Mouse (Mus musculus) layer of hippocampus, adult 8-10 months (tissue): ENCODE measurements around the gene Slc6a13. TPM values are rescaled to one million over a fixed set of nuclear protein-coding genes. Genes with fewer than 3 reads are reported as not detected.
A peak's percentile ranks its signal among the peaks of the same experiment; 100 is the strongest.
"Not testable (repeated sequence)": the region's sequence is repeated elsewhere in the genome, so short reads cannot be mapped to it uniquely, and the experiment has no call there.

ENCODE experiments used
- DNase-seq, 2 experiments: peaks; one replicate each; pipeline ENCODE4 v3.0.0; 2022; ENCODE audit warnings: low spot score in 2 of 2
- total RNA-seq, 4 experiments: library from RNA; stranded (reverse); gene quantifications; 2 replicates each; pipeline ENCODE4 v1.2.4; 2022

Slc6a13 gene
- total RNA-seq, 4 experiments from 2014 or later: 10.7 to 18.0 (median 14.9) TPM

DNA sequence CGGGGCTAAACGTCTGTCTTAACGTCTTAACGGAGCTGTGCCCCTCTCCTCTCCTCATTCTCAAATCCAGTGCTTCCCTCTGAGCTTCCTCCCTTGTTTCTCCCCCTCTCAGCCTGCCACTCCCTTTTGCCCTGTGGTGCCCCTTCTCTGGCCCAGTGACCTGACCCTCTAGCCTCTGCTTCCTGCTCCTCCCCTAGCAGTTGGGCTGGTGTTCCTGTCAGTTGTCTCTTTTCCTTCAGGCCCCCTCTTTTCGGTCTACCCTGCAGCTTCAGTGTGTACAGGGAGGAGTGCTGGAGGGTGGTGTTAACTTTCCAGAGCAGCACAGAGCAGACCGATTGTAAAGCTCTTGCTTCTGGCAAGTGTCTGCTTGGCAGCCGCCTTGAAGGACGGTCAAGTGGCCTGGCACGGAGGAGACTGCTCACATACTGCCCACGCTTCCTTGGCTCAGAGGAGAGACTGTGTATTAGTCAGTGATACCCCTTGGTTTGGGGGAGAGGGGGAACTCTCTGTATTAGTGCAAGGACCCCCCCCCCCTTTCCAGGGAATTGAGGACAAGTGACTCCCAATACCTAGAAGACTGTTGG is 26.6 kb downstream of the Slc6a13 start:
- no peak for DNase-seq

GRCm38 (mm10) chr6:121328417-121328884 is 28.4 kb downstream of the Slc6a13 start:
- peak; percentile 19 to 32 for DNase-seq

DNA sequence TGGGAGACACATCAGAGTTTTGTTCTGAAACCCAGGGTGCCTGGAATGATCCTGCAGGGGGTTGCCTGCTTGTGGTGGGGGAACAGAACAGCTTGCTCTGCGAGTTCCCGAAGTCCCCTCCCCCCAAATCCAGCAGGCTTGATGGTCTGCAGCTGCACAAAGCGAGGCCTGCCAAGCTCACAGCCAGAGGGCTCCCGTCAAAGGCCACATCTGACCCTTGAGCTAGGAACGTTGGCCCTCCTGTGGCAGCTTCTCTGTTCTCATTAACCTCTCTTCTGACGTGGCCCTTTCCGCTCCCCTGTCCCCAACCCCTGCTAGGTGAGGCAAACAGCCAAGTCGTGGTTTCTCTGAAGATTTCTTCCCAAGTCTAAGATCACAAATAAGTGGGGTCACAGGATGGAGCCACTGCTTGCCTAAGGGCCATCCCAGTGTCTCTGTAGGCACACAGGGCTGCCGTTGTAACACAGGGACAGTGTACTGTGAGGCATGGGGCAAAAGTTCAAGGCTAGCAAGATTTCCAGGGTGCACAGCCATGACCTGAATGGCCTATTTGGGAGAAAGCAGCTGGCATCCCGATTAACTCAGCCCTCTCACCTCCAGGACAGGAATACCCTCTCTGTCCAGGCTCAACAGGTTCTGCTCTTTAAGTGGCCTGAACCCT is 30.0 kb downstream of the Slc6a13 start:
- DNase-seq: no peak

DNA sequence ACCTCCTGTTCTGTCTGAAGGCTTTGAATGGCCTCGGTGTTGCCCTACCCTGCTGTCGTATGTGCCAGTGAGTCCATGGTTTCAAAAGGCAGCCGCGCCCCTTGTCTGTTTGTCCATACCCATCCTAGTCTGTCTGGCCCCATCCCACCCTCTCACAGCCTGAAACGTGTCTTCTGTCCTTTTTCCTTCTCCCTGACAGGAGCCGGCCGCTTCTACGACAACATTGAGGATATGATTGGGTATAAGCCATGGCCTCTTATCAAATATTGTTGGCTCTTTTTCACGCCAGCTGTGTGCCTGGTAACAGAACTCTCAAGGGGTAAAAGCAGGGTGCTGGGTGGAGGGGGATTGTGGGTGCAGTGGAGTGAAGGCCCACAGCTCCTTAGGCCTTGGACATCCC is 35.8 kb downstream of the Slc6a13 start:
- no peak for DNase-seq

- DNase-seq: no peak
These were observed 36.5 kb downstream of the Slc6a13 start for GRCm38 (mm10) chr6:121336558-121336957.

DNA sequence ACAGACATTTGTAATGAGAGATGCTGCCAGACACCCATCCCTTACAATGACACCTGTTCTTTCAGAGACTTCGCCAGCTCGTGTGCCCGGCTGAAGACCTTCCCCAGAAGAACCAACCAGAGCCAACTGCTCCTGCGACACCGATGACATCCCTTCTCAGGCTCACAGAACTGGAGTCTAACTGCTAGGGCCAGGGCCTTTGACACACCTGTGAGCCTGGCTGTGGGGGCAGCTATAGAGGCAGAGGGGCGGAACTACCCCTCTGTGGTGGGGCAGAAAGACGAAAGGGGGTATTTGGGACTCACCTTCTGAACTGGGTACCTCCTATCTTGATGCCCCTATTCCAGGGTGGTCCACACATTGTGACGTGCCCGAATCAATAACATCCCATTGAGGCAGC is 37.2 kb downstream of the Slc6a13 start:
- DNase-seq: no peak

DNA sequence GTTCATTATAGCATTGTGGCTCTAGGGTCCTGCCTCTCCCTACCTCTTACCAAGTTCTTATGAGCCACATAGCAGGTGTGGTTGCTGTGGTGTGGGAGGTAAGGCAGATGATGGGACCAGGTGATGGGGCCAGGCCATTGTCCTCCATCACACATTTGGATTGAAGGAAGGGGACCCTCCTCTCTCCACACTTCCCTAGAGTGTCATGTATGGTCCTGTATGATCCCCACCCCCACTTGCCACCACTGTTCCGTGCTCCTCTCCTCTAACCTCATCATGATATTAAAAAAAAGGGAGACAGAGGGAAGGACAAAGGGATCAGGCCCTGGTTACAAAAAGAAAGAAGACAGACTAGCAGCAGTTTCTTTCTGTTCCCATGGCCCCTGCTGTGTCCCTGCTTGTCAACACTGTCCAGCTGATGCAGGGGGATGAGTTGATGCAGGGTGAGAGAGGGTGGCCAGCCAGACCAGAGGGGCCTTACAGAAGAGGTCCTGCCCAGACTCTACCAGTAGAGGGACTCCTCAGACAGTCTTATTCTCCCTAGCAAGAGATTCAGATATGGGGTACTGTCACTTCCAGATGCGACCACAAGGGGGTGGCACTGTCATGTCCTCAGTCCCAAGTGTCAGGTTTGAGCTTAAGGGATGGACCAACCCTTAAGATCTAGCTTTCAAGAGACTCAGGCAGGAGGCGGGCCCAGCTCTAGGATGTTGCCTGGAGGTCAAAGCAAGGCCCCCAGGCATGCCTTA is 37.9 kb downstream of the Slc6a13 start:
- DNase-seq: peak; percentile 68 to 90

GRCm38 (mm10) chr6:121338519-121338896 is 38.5 kb downstream of the Slc6a13 start:
- no peak for DNase-seq

GRCm38 (mm10) chr6:121341650-121342049 is 41.6 kb downstream of the Slc6a13 start:
- DNase-seq: no peak

GRCm38 (mm10) chr6:121343026-121343770 is 43.2 kb downstream of the Slc6a13 start, which contains the start of gene Slc6a12:
TSS of gene Slc6a12 (plus strand) at chr6:121343076.
- no peak for DNase-seq

DNA sequence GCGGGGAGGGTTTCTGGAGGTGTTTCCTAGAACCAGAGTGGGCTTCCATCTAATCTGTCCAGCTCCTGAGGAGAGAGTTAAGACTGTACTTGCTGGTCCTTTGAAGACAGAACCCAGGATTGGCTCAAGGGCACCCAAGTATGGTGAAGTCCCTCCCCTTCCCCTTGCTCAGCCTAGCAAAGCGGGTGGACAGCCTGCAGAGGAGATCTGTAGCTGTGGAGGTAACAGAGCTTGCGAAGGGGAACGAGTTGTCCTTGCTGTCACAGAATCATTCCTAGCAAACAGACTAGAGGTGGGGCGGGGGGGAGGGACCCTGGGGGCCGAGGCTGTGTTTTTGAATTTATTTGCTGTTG is 43.7 kb downstream of the Slc6a13 start:
- DNase-seq: no peak

- no peak for DNase-seq
These were observed 44.3 kb downstream of the Slc6a13 start for GRCm38 (mm10) chr6:121344329-121344728.

DNA sequence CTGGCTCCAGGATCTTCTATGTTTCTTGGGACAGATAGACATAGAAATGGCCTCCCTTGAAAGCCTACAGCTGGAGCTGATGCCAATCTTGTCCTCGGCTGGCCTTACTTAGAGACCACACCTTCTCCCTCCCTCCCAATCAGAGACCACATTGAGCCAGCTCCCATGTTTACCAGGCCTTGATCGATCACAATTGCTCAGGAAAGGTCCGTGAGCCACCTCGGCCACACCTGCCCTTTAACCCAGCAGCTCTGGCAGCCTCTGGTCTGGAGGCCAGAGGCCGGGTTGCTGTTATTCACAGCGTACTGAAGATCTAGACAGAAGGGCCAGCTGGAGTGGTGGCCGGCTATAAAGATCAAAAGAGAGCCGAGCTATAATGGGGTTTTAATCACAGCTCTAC is 46.4 kb downstream of the Slc6a13 start:
- DNase-seq: no peak

DNA sequence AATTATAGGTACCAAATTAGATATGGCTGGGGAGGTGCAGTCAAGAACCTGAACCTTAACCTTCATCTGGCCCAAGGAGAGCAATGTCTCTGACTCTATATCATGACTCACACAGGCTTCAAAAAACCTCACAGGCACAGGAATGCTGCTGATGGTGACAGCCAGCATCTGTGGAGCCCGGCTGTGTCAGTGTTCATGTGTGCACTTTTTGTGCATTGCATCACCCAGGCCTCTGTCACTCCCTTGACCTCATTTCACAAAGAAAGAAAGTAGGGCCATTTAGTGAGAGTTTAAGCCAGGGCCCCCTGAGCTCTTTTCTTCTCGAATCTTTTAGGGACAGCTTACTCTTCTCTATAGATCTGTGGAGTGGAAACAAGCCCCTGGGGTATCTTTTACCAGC is 52.2 kb downstream of the Slc6a13 start:
- DNase-seq: no peak

- DNase-seq: no peak
These were observed 56.0 kb downstream of the Slc6a13 start for GRCm38 (mm10) chr6:121356041-121356440.

GRCm38 (mm10) chr6:121357232-121357631 is 57.2 kb downstream of the Slc6a13 start:
- no peak for DNase-seq

- DNase-seq: no peak
These were observed 63.0 kb downstream of the Slc6a13 start for GRCm38 (mm10) chr6:121363061-121363460.

GRCm38 (mm10) chr6:121363956-121364355 is 63.9 kb downstream of the Slc6a13 start:
- DNase-seq: no peak

DNA sequence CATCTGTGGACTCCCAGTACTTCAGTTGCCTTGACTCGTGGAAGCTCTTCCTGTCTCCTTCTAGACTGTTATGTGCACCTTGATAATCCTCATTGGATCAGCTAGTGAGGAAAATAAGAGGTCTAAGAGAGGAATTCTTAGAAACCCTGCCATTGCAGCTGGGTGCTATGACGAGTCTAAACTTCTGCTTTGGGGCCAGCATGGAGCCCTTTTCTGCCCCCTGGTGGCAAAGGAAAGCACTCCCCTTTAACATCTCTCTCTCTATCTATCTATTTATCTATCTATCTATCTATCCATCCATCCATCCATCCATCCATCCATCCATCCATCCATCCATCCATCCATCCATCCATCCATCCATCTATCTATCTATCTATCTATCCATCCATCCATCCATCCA is 66.5 kb downstream of the Slc6a13 start:
- DNase-seq: not testable (repeated sequence)

DNA sequence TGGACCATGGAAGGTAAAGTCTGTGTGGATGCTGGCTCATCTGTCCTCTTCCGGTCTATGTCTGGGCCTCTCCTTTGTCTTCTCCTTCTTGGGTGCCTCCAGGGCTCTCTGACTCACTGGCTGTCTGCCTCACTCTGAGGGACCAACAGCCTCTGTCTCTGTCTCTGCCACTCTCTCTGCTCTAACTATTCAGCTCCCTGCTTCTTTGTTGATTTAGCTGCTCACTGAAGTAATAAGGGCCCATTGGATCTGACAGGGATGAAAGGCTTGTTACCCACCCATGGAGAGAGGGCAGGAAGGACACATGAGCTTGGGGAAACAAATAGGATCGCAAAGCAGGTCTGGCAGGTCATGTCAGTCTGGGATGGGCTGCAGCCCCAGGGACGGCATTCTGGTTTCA is 67.1 kb downstream of the Slc6a13 start:
- no peak for DNase-seq

DNA sequence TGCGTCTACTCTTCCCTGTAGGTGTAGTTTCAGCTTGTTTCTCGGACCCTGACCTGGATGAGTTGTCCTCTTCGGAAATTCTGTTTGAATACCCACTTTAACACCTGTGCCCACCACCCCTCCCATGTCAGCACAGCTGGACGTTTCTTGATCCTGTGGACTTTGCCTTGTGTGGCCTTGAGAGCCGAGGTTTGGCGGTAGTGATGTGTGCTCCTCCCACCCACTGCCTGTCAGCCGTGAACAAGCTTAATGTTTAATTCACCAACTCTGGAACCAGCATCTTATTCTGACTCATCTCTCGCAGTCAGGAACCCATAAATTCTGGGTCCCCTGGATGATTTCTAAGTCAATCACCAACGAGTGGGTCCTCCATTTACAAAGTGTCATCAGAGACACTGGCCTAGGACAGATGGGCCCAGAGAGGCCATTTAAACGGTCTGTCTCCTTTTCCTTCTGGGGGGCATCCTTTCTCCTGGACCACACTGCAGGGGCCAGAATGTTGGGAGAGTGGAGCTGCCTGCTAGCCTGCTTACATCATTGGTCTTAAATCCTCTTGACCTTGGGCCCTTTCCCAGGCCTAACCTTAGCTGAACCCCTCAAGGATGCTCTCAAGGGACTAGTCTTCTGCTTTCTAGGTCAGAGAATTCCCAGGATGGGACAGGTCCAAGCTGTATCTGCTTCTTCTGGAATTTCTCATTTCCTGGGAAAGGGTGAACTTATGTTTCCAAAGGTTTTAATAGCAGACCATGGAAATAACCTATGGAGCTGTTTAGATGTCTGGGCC is 71.4 kb downstream of the Slc6a13 start:
- DNase-seq: no peak
